Mouse (Mus musculus) cortical plate, adult 2 months (tissue): Measurements from ENCODE around the gene Cstf1.

Source experiments
- CTCF ChIP-seq: fragments of 200-500 bp; IDR thresholded peaks from 2 replicates; pipeline ENCODE4 v1.5.1; 2011; ENCODE audit warnings: mild to moderate bottlenecking, control low read depth, low read length; ENCODE audit not compliant: insufficient read depth; ENCODE audit errors: extremely low read depth
- POLR2A ChIP-seq: fragments of 200-500 bp; IDR thresholded peaks from 2 replicates; pipeline ENCODE4 v1.6.1; 2011; ENCODE audit warnings: mild to moderate bottlenecking, low read length, control low read depth; ENCODE audit not compliant: insufficient read depth; ENCODE audit errors: extremely low read depth

DNA sequence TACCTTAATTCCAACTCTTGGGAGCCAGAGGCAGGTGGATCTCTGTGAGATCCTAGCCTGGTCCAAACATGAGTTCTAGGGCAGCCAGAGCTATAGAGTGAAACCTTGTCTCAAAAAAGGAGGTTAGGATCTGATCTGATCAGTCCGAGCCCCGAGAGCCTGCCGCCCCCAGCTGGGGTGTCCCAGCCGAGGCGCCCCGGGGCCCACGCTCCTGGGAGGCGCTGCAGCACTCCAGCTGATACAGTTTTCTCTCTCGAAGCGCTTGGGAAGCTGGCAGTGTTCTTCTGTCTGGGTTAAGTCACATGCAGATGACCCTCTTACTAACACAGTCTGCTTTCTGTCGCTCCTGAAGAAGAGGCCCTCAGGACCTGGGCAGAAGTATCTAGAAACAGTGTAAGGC lies 10.9 kb downstream of the Cstf1 start:
- TF ChIP-seq CTCF = no peak
- no peak for TF ChIP-seq POLR2A
